Mouse (Mus musculus) heart, embryonic 16.5 days (tissue): Measurements from ENCODE around the gene Srpk2. TPM values are rescaled to one million over a fixed set of nuclear protein-coding genes. Genes with fewer than 3 reads are reported as not detected.
"Not testable (repeated sequence)": the region's sequence is repeated elsewhere in the genome, so short reads cannot be mapped to it uniquely, and the experiment has no call there.

Experiments
- ATAC-seq: fragments of 200-750 bp; cut with Nextera tagmentation; replicated peaks from 2 replicates; pipeline ENCODE4 v1.8.0; 2017; ENCODE audit warnings: moderate number of reproducible peaks; ENCODE audit not compliant: insufficient read depth, low FRiP score; ENCODE audit errors: extremely low read depth
- H3K27ac ChIP-seq: fragments of 300-500 bp; sonication (generic); 2 replicates; pipeline ENCODE4 v1.5.1; 2014; ENCODE audit warnings: mild to moderate bottlenecking, low read length, control low read depth, moderate library complexity
- H3K27me3 ChIP-seq: fragments of 300-500 bp; sonication (generic); 2 replicates; pipeline ENCODE4 v1.6.1; 2014; ENCODE audit warnings: low read length, mixed read lengths; ENCODE audit not compliant: control insufficient read depth, insufficient read depth
- H3K36me3 ChIP-seq: fragments of 300-500 bp; sonication (generic); 2 replicates; pipeline ENCODE4 v1.6.1; 2014; ENCODE audit not compliant: control insufficient read depth, insufficient read depth
- H3K4me1 ChIP-seq: fragments of 300-500 bp; sonication (generic); 2 replicates; pipeline ENCODE4 v1.6.1; 2014; ENCODE audit warnings: low read length, mixed read lengths; ENCODE audit not compliant: control insufficient read depth, insufficient read depth
- H3K4me2 ChIP-seq: fragments of 300-500 bp; sonication (generic); 2 replicates; pipeline ENCODE4 v1.6.1; 2014; ENCODE audit warnings: low read depth, mild to moderate bottlenecking, control low read depth, low read length
- H3K4me3 ChIP-seq: fragments of 300-500 bp; sonication (generic); 2 replicates; pipeline ENCODE4 v1.5.1; 2014; ENCODE audit warnings: mild to moderate bottlenecking, control low read depth, low read length
- H3K9ac ChIP-seq: fragments of 300-500 bp; sonication (generic); 2 replicates; pipeline ENCODE4 v1.6.1; 2014; ENCODE audit warnings: low read length, control low read depth
- H3K9me3 ChIP-seq: fragments of 300-500 bp; sonication (generic); replicated peaks from 2 replicates; pipeline ENCODE4 v1.6.1; 2016; ENCODE audit warnings: low read length; ENCODE audit not compliant: control insufficient read depth
- WGBS: fragments of 180-500 bp; shearing (Covaris S2); extraction: QIAGEN DNeasy Blood & Tissue Kit; methylation state at CpG from one replicate; pipeline ENCODE4 v1.1.7; 2014; 5-methylcytosine and 5-hydroxymethylcytosine counted together
- polyA plus RNA-seq: library from polyadenylated mRNA; unstranded; fragments of >200 nt; fragmentation: Nextera tagmentation; extraction: Ambion mirVana; gene quantifications from 2 replicates; pipeline ENCODE4 v1.2.1, GENCODE M21; 2015

Gene Srpk2
- polyA plus RNA-seq = 40.1 and 40.8 TPM in 2 replicates

GRCm38 (mm10) chr5:23684517-23684916, at the start of gene Srpk2:
Gene Srpk2, minus strand, starts transcription at chr5:23684617.
- WGBS = 66% methylated on average over 1 of the region's 1 CpGs
- H3K27me3 ChIP-seq = no peaks in the 10 kb centered on the region

GRCm38 (mm10) chr5:23721956-23722355, 37.5 kb upstream of the Srpk2 start:
- no peak overlapping the region for H3K4me3 ChIP-seq
- H3K9me3 ChIP-seq = peaks cover 6% of the 10 kb centered on the region; the same call in 1 of the 2 replicates
- H3K9ac ChIP-seq = no peak overlapping the region
- no peak overlapping the region for H3K4me2 ChIP-seq
- 93% methylated on average over 2 of the region's 2 CpGs for WGBS
- H3K27ac ChIP-seq = no peak overlapping the region
- H3K27me3 ChIP-seq = no peaks in the 10 kb centered on the region
- ATAC-seq = no peak
- H3K4me1 ChIP-seq = no peaks in the 10 kb centered on the region
- H3K36me3 ChIP-seq = no peaks in the 10 kb centered on the region

More at GRCm38 (mm10) chr5:23684517-23684916, at the start of gene Srpk2:
- H3K9me3 ChIP-seq = no peaks in the 10 kb centered on the region
- no peak within 1 kb of the TSS for H3K9ac ChIP-seq
- H3K4me1 ChIP-seq = no peaks in the 10 kb centered on the region
- no peak within 1 kb of the TSS for H3K27ac ChIP-seq
- H3K36me3 ChIP-seq = no peaks in the 10 kb centered on the region
- no peak for ATAC-seq
- no peak within 1 kb of the TSS for H3K4me2 ChIP-seq
- no peak within 1 kb of the TSS for H3K4me3 ChIP-seq

- Histone ChIP-seq H3K27me3 (no peaks in the 10 kb centered on the region), H3K4me3 (no peak overlapping the region), H3K9ac (no peak overlapping the region), H3K9me3 (no peaks in the 10 kb centered on the region; the same call in 1 of the 2 replicates), H3K4me1 (no peaks in the 10 kb centered on the region), H3K4me2 (no peak overlapping the region), H3K27ac (no peak overlapping the region), H3K36me3 (no peaks in the 10 kb centered on the region)
- no peak for ATAC-seq
- 72% methylated on average over 4 of the region's 4 CpGs for WGBS
Measured at GRCm38 (mm10) chr5:23718881-23719328, 34.5 kb upstream of the Srpk2 start.

DNA sequence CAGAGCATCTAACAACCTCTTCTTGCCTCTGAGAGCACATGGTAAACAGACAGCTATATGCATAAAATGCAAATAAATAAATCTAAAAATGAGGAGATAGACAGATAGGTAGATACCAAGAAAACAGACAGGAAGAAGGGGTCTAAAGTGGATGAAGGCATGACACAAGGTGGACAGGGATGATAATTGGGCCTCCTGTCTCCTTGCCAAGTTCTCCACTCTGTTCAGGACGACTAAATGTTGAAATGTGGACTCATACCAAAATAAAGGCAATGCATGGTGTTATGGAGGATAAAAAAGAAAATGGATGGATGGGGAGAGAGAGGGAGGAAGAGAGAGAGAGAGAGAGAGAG, 33.7 kb upstream of the Srpk2 start:
- Histone ChIP-seq H3K4me2 (no peak overlapping the region), H3K4me3 (no peak overlapping the region), H3K4me1 (no peaks in the 10 kb centered on the region), H3K27ac (no peak overlapping the region), H3K36me3 (no peaks in the 10 kb centered on the region), H3K27me3 (no peaks in the 10 kb centered on the region), H3K9ac (no peak overlapping the region), H3K9me3 (no peaks in the 10 kb centered on the region)
- WGBS = 50% methylated on average over 1 of the region's 1 CpGs
- ATAC-seq = no peak

DNA sequence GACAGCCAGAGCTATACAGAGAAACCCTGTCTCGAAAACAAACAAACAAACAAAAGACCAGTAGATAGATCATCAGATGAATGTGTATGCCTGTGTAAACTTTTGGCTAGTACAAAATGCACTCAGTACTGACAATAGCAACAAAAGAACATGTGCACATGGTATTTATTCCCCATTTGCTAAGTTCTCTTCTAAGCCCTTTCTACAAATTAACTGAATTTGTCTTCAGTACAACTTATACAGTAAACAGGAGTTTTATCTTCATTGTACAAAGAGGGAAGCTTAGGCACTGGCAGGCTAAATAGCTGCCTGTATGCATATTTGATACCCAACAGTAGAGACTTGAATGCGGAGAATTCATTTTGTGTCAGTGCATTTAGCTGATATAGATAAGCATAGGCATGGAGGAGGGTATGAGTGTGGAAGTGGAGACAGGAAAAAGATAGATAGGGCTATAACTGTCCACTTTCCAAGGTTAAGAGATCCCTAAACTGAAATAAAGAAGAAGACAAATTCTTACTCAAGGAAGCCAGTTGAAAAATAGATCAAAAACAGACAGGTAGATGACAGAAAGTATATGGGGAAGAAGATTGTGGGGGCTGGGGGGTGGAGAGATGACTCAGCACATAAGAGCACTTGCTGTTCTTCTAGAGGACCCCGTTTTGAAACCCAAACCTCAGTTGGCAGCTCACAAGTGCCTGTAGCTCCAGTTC, 33.2 kb upstream of the Srpk2 start:
- 58% methylated on average over 3 of the region's 3 CpGs for WGBS
- ATAC-seq = no peak
- Histone ChIP-seq H3K4me1 (peaks cover 3% of the 10 kb centered on the region), H3K4me3 (no peak overlapping the region), H3K36me3 (no peaks in the 10 kb centered on the region), H3K27me3 (no peaks in the 10 kb centered on the region), H3K9me3 (no peaks in the 10 kb centered on the region), H3K4me2 (no peak overlapping the region), H3K9ac (no peak overlapping the region), H3K27ac (no peak overlapping the region)

DNA sequence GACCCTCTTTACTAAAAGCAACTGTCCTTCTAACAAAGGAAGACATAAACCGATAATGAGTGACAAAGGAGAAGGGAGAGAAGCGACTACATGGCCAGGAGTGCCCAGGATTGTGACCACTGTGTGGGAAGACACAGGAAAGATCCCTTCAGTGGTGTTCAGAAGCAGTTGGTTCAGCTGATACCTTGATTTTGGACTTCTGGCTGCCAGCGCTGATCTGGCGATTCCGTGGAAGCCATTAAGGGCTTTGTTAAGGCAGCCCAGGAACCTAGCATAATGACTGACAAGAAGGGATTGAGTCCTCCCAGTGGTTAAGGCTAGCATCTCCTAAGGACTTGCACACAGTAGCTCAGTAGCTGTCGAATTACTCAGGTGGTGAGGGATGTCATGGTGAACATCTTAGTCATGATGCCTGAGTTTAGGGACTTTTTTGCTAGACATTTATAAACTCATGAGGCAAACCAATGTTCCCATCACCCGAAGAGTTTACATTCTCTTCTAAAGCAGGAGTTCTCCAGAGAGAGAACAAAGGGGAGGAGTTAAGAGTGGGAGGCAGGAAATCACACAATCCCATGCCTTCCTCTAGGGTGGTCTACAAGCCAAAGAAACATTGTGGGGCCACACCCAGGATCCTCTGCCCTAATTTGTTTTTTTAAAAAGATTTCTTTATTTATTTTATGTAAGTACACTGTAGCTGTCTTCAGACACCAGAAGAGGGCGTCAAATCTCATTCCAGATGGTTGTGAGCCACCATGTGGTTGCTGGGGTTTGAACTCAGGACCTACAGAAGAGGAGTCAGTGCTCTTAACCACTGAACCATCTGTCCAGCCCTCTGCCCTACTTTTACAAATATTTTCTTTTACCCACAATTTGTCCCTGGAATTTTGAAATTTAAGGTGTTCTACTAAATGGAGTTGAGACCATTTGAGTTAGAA, 29.3 kb upstream of the Srpk2 start:
- peaks cover 10% of the 10 kb centered on the region for H3K9me3 ChIP-seq
- H3K4me3 ChIP-seq = no peak overlapping the region
- ATAC-seq = no peak
- H3K4me1 ChIP-seq = peaks cover 3% of the 10 kb centered on the region
- WGBS = 90% methylated on average over 8 of the region's 8 CpGs
- H3K9ac ChIP-seq = no peak overlapping the region
- H3K36me3 ChIP-seq = peaks cover 16% of the 10 kb centered on the region
- no peak overlapping the region for H3K4me2 ChIP-seq
- H3K27me3 ChIP-seq = no peaks in the 10 kb centered on the region
- H3K27ac ChIP-seq = no peak overlapping the region

DNA sequence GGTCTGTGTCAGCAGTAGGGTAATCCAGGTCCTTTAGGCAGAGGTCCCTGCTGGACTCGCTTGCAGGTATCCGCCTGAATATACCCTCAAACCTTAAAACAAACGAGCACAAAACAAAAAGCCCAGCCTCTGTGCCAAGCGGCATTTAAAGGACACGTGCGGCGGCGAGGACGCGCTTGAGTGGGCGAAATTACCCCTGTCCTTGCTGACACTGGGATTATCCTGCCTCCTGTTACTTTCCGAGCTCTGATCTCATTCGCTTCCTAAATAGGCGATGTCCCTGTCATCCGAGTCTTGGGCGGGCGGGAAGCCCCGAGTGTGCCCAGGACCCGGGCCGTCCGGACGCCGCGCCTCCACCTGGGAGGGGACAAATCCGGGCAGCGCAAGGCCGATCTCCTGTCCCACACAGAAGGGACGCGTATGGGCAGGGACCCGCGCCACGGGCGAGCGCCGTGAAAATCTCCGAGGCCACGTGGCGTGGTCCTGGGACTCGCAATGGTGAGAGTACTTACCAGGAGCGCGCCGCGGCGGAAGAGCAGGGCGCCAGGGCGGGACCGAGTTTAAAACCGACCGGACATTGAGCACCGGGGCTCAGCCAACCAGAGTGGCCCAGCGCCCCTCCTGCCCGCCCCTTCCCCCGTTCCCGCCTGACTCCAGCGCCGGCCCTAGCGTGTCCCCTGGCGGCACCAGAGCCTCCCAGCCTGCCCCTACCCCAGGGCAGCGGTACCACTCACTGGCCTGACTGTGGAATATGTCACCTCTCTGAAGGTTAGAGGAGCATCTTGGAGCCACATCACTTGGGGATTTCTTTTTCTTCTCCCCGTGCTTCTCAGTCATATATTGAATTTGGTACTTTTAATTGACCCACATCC, 27.9 kb upstream of the Srpk2 start:
- ATAC-seq = peak; percentile 99
- WGBS = 4% methylated on average over 54 of the region's 60 CpGs
- peak overlapping the region; percentile 73 for H3K4me3 ChIP-seq

GRCm38 (mm10) chr5:23711671-23712129, 27.3 kb upstream of the Srpk2 start:
- not testable (repeated sequence) for H3K27me3 ChIP-seq, ATAC-seq, H3K4me1 ChIP-seq
- H3K9ac ChIP-seq = peak overlapping the region; percentile 82
- peak overlapping the region; percentile 79 for H3K4me2 ChIP-seq
- 49% methylated on average over 6 of the region's 6 CpGs for WGBS
- peaks cover 32% of the 10 kb centered on the region for H3K36me3 ChIP-seq
- H3K4me3 ChIP-seq = peak overlapping the region; percentile 73
- peak overlapping the region; percentile 73 for H3K27ac ChIP-seq
- H3K9me3 ChIP-seq = peaks cover 26% of the 10 kb centered on the region

More for the DNA sequence above, 27.9 kb upstream of the Srpk2 start:
- peak overlapping the region; percentile 73 for H3K27ac ChIP-seq
- H3K9ac ChIP-seq = peak overlapping the region; percentile 82
- H3K9me3 ChIP-seq = peaks cover 20% of the 10 kb centered on the region
- peak overlapping the region; percentile 79 for H3K4me2 ChIP-seq
- H3K36me3 ChIP-seq = peaks cover 25% of the 10 kb centered on the region
- peaks cover 3% of the 10 kb centered on the region for H3K4me1 ChIP-seq
- no peaks in the 10 kb centered on the region for H3K27me3 ChIP-seq
